Mouse (Mus musculus) layer of hippocampus, adult 9-11 months (tissue): ENCODE measurements around the gene Fcna.

Experiments used
- DNase-seq: peaks from one replicate; pipeline ENCODE4 v3.0.0; 2022

Gene Fcna

GRCm38 (mm10) chr2:25607761-25608622 lies 19.8 kb downstream of the Fcna start, which contains the start of gene Rabl6:
TSS of gene Rabl6 (minus strand) at chr2:25608521.
- DNase-seq: peak; percentile 89

GRCm38 (mm10) chr2:25602526-25602925 lies 25.3 kb downstream of the Fcna start:
- no peak for DNase-seq

GRCm38 (mm10) chr2:25600037-25600436 lies 27.8 kb downstream of the Fcna start:
- no peak for DNase-seq

GRCm38 (mm10) chr2:25598749-25599148 lies 29.1 kb downstream of the Fcna start:
- DNase-seq: no peak

- DNase-seq: no peak
Measured at GRCm38 (mm10) chr2:25596765-25597510, 30.9 kb downstream of the Fcna start.

- no peak for DNase-seq
Measured at GRCm38 (mm10) chr2:25591863-25592262, 36.0 kb downstream of the Fcna start.

- peak; percentile 62 for DNase-seq
Measured at GRCm38 (mm10) chr2:25588227-25588907, 39.5 kb downstream of the Fcna start.

GRCm38 (mm10) chr2:25587290-25587689 lies 40.5 kb downstream of the Fcna start:
- no peak for DNase-seq

GRCm38 (mm10) chr2:25585601-25586000 lies 42.2 kb downstream of the Fcna start:
- DNase-seq: no peak

GRCm38 (mm10) chr2:25584856-25585255 lies 43.0 kb downstream of the Fcna start:
- DNase-seq: no peak

- DNase-seq: no peak
Measured at GRCm38 (mm10) chr2:25584152-25584551, 43.7 kb downstream of the Fcna start.

- DNase-seq: no peak
Measured at GRCm38 (mm10) chr2:25583571-25583970, 44.3 kb downstream of the Fcna start.

GRCm38 (mm10) chr2:25583120-25583481 lies 44.7 kb downstream of the Fcna start:
- DNase-seq: no peak

GRCm38 (mm10) chr2:25582466-25583119 lies 45.2 kb downstream of the Fcna start:
- peak; percentile 89 for DNase-seq

- peak; percentile 47 for DNase-seq
Measured at GRCm38 (mm10) chr2:25581901-25582301, 45.9 kb downstream of the Fcna start.

- DNase-seq: peak; percentile 80
Measured at GRCm38 (mm10) chr2:25581294-25581864, 46.5 kb downstream of the Fcna start, which contains the start of gene Ajm1. TSS of gene Ajm1 (minus strand) at chr2:25581757.

GRCm38 (mm10) chr2:25580621-25581101 lies 47.2 kb downstream of the Fcna start:
- peak; percentile 68 for DNase-seq

GRCm38 (mm10) chr2:25579737-25580460 lies 47.9 kb downstream of the Fcna start:
- DNase-seq: no peak

GRCm38 (mm10) chr2:25578796-25579736 lies 48.8 kb downstream of the Fcna start:
- no peak for DNase-seq
